10 mouse cellular contexts compared by ENCODE assay signal in the genomic region with DNA sequence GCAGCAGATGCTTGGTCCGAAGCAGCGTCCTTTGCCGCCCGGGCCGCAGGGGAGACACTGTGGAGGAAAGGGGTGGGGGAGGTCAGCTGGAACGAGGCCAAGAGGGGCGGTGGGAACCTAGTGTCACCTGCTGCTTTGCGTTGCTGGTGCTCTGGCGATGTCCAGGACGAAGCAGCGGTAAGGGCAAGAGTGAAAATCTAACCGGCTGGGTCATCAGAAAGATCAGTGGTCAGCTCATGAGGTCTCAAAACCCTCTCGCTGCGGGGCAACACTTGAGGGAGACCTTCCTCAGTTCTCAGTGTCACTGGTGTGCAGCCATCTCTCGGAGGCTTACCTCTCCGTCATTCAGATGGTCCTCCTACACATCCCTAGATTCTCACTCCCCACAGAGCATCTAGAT. TPM values are rescaled to one million over a fixed set of nuclear protein-coding genes. Genes with fewer than 3 reads are reported as not detected.
DNase-seq lines count a peak whose midpoint lies in the region; ATAC-seq lines count a peak whose summit lies in the region.
"Had no signal": no experiment of that assay in that cellular context is flagged by ENCODE, and none has a peak within 500 bp of the region (broad histone marks: within the 10 kb centered on the region; RNA-seq: fewer than 3 reads in every experiment).

No protein-coding gene starts in this region.

- H3K36me3 ChIP-seq in liver, embryonic 11.5 days (ENCODE audit: control insufficient read depth, insufficient read depth, low read length): no peaks in the 10 kb centered on the region
- H3K36me3 ChIP-seq in forebrain, embryonic 15.5 days: no peaks in the 10 kb centered on the region
- no peaks in the 10 kb centered on the region for H3K36me3 ChIP-seq in limb, embryonic 15.5 days
- no peaks in the 10 kb centered on the region for H3K36me3 ChIP-seq in stomach, embryonic 15.5 days

- peak overlapping the region; percentile 46 for H3K4me2 ChIP-seq in liver, embryonic 11.5 days
- H3K4me2 ChIP-seq in forebrain, embryonic 15.5 days (replicated peaks): peak overlapping the region; percentile 43
- peak overlapping the region; percentile 71 for H3K4me2 ChIP-seq in limb, embryonic 15.5 days
- H3K4me2 ChIP-seq in stomach, embryonic 15.5 days: peak overlapping the region; percentile 51

- H3K9ac ChIP-seq in liver, embryonic 11.5 days (ENCODE audit: low read depth, low read length): no peak overlapping the region
- H3K9ac ChIP-seq in forebrain, embryonic 15.5 days (replicated peaks): no peak overlapping the region
- H3K9ac ChIP-seq in limb, embryonic 15.5 days: no peak overlapping the region
- H3K9ac ChIP-seq in stomach, embryonic 15.5 days: no peak overlapping the region

- no peak for DNase-seq in liver, embryonic 11.5 days (ENCODE audit: low spot score)
- no peak for DNase-seq in liver
- no peak for DNase-seq in left cerebral cortex, postnatal 10 days (ENCODE audit: extremely low spot score in 1 of 2, low spot score in 2 of 2)
- no peak for DNase-seq in cerebellum, adult 11 months
- DNase-seq: cerebellum, adult 18-20 months; left cerebral cortex, postnatal 4 days had no signal

- no peak for ATAC-seq in liver, embryonic 11.5 days (replicated peaks; ENCODE audit: low FRiP score)
- ATAC-seq in forebrain, embryonic 15.5 days (replicated peaks): no peak
- no peak for ATAC-seq in limb, embryonic 15.5 days (ENCODE audit: insufficient number of reproducible peaks, low FRiP score, low TSS enrichment, low read depth)
- ATAC-seq in stomach, embryonic 15.5 days (ENCODE audit: insufficient read depth, low FRiP score, low read depth): no peak

- H3K27ac ChIP-seq in liver, embryonic 11.5 days (ENCODE audit: low read depth, low read length): no peak overlapping the region
- H3K27ac ChIP-seq in forebrain, embryonic 15.5 days (replicated peaks): no peak overlapping the region
- no peak overlapping the region for H3K27ac ChIP-seq in limb, embryonic 15.5 days
- no peak overlapping the region for H3K27ac ChIP-seq in stomach, embryonic 15.5 days

- H3K4me1 ChIP-seq in liver, embryonic 11.5 days (replicated peaks; ENCODE audit: control insufficient read depth, insufficient read depth, low read length): peaks cover 3% of the 10 kb centered on the region; the same call in 1 of the 2 replicates
- peaks cover 26% of the 10 kb centered on the region for H3K4me1 ChIP-seq in forebrain, embryonic 15.5 days
- peaks cover 32% of the 10 kb centered on the region for H3K4me1 ChIP-seq in limb, embryonic 15.5 days
- H3K4me1 ChIP-seq in stomach, embryonic 15.5 days: peaks cover 27% of the 10 kb centered on the region

- peak overlapping the region; percentile 24 for H3K4me3 ChIP-seq in liver, embryonic 11.5 days (ENCODE audit: low read depth, low read length)
- H3K4me3 ChIP-seq in forebrain, embryonic 15.5 days: peak overlapping the region; percentile 23
- peak overlapping the region; percentile 39 for H3K4me3 ChIP-seq in limb, embryonic 15.5 days
- H3K4me3 ChIP-seq in stomach, embryonic 15.5 days (replicated peaks): peak overlapping the region; percentile 33

- no peaks in the 10 kb centered on the region for H3K9me3 ChIP-seq in liver, embryonic 11.5 days (ENCODE audit: control insufficient read depth, low read length)
- H3K9me3 ChIP-seq in forebrain, embryonic 15.5 days: no peaks in the 10 kb centered on the region
- no peaks in the 10 kb centered on the region for H3K9me3 ChIP-seq in limb, embryonic 15.5 days
- H3K9me3 ChIP-seq in stomach, embryonic 15.5 days: no peaks in the 10 kb centered on the region

- H3K27me3 ChIP-seq in liver, embryonic 11.5 days (replicated peaks; ENCODE audit: control insufficient read depth, insufficient read depth, low read length): peaks cover 71% of the 10 kb centered on the region
- H3K27me3 ChIP-seq in forebrain, embryonic 15.5 days: peaks cover 68% of the 10 kb centered on the region
- peaks cover 70% of the 10 kb centered on the region for H3K27me3 ChIP-seq in limb, embryonic 15.5 days
- peaks cover 67% of the 10 kb centered on the region for H3K27me3 ChIP-seq in stomach, embryonic 15.5 days (replicated peaks)

- WGBS in liver, embryonic 11.5 days: 6% methylated on average over 16 of the region's 16 CpGs
- WGBS in forebrain, embryonic 15.5 days: 2% methylated on average over 15 of the region's 16 CpGs
- WGBS in limb, embryonic 15.5 days: 7% methylated on average over 16 of the region's 16 CpGs
- WGBS in stomach, embryonic 15.5 days: 2% methylated on average over 16 of the region's 16 CpGs

- intact Hi-C loops in left cerebral cortex, postnatal 10 days (cut with DNase I): no loop called here

RNA-seq across cellular contexts. Expression of gene Avp, which starts 1.2 kb away (rescaled TPM):
- polyA plus RNA-seq in liver, embryonic 11.5 days (2014; fragmentation: Nextera tagmentation; extraction: Ambion mirVana): not detected in 2 replicates
- 5.4 and 49.3 TPM in 2 replicates for polyA plus RNA-seq in forebrain, embryonic 15.5 days (2015; fragmentation: Nextera tagmentation; extraction: Ambion mirVana)
- not detected in 2 replicates for polyA plus RNA-seq in limb, embryonic 15.5 days (2015; fragmentation: Nextera tagmentation; extraction: Ambion mirVana)
- polyA plus RNA-seq in stomach, embryonic 15.5 days (2015; fragmentation: Nextera tagmentation; extraction: Ambion mirVana): not detected in 2 replicates
- total RNA-seq in left cerebral cortex, postnatal 10 days (2021): 1 to 10 TPM in 1 of 2 experiments, under 1 TPM in 1; 0.77 to 1.8 TPM
- total RNA-seq: gastrocnemius, adult 18-20 months had no signal

RNA-seq across cellular contexts. Expression of gene Oxt, which starts 5.2 kb away (rescaled TPM):
- not detected in 2 replicates for polyA plus RNA-seq in liver, embryonic 11.5 days (2014; fragmentation: Nextera tagmentation; extraction: Ambion mirVana)
- polyA plus RNA-seq in forebrain, embryonic 15.5 days (2015; fragmentation: Nextera tagmentation; extraction: Ambion mirVana): 1.4 and 2.6 TPM in 2 replicates
- not detected in 2 replicates for polyA plus RNA-seq in limb, embryonic 15.5 days (2015; fragmentation: Nextera tagmentation; extraction: Ambion mirVana)
- polyA plus RNA-seq in stomach, embryonic 15.5 days (2015; fragmentation: Nextera tagmentation; extraction: Ambion mirVana): not detected in 2 replicates
- under 1 TPM in 1 of 2 experiments, not detected in 1; 0.84 TPM for total RNA-seq in left cerebral cortex, postnatal 10 days (2021)
- total RNA-seq: gastrocnemius, adult 18-20 months had no signal

RNA-seq across cellular contexts. Expression of gene Mrps26, which starts 17.7 kb away (rescaled TPM):
- 119 and 122 TPM in 2 replicates for polyA plus RNA-seq in liver, embryonic 11.5 days (2014; fragmentation: Nextera tagmentation; extraction: Ambion mirVana)
- 77.8 and 82.3 TPM in 2 replicates for polyA plus RNA-seq in forebrain, embryonic 15.5 days (2015; fragmentation: Nextera tagmentation; extraction: Ambion mirVana)
- polyA plus RNA-seq in limb, embryonic 15.5 days (2015; fragmentation: Nextera tagmentation; extraction: Ambion mirVana): 93.6 and 101 TPM in 2 replicates
- polyA plus RNA-seq in stomach, embryonic 15.5 days (2015; fragmentation: Nextera tagmentation; extraction: Ambion mirVana): 80.8 and 87.4 TPM in 2 replicates
- total RNA-seq in left cerebral cortex, postnatal 10 days (2021): 10 to 100 TPM; 67.1 to 73.0 TPM

RNA-seq across cellular contexts. Expression of gene Fastkd5, which starts 48.6 kb away (rescaled TPM):
- polyA plus RNA-seq in liver, embryonic 11.5 days (2014; fragmentation: Nextera tagmentation; extraction: Ambion mirVana): 26.3 and 30.8 TPM in 2 replicates
- 14.1 and 15.4 TPM in 2 replicates for polyA plus RNA-seq in forebrain, embryonic 15.5 days (2015; fragmentation: Nextera tagmentation; extraction: Ambion mirVana)
- 13.2 and 14.1 TPM in 2 replicates for polyA plus RNA-seq in limb, embryonic 15.5 days (2015; fragmentation: Nextera tagmentation; extraction: Ambion mirVana)
- 13.6 and 15.2 TPM in 2 replicates for polyA plus RNA-seq in stomach, embryonic 15.5 days (2015; fragmentation: Nextera tagmentation; extraction: Ambion mirVana)
- 1 to 10 TPM; 8.0 TPM for total RNA-seq in left cerebral cortex, postnatal 10 days (2021)

RNA-seq across cellular contexts. Expression of gene Ubox5, which starts 48.6 kb away (rescaled TPM):
- 14.4 and 14.8 TPM in 2 replicates for polyA plus RNA-seq in liver, embryonic 11.5 days (2014; fragmentation: Nextera tagmentation; extraction: Ambion mirVana)
- polyA plus RNA-seq in forebrain, embryonic 15.5 days (2015; fragmentation: Nextera tagmentation; extraction: Ambion mirVana): 12.7 and 12.9 TPM in 2 replicates
- 10.8 and 11.0 TPM in 2 replicates for polyA plus RNA-seq in limb, embryonic 15.5 days (2015; fragmentation: Nextera tagmentation; extraction: Ambion mirVana)
- polyA plus RNA-seq in stomach, embryonic 15.5 days (2015; fragmentation: Nextera tagmentation; extraction: Ambion mirVana): 10.4 and 11.4 TPM in 2 replicates
- 1 to 10 TPM; 8.5 to 8.7 TPM for total RNA-seq in left cerebral cortex, postnatal 10 days (2021)
